Mouse (Mus musculus) CH12F3 (cell line): ENCODE data around the gene Necap2.

Source experiments
- in situ Hi-C: fragments of 300-500 bp; cut with MboI; formaldehyde crosslinking; loops from 2 replicates; pipeline ENCODE4 v1.14.3; 2020; ENCODE audit warnings: low sequenced_read_pairs

The Necap2 gene

DNA sequence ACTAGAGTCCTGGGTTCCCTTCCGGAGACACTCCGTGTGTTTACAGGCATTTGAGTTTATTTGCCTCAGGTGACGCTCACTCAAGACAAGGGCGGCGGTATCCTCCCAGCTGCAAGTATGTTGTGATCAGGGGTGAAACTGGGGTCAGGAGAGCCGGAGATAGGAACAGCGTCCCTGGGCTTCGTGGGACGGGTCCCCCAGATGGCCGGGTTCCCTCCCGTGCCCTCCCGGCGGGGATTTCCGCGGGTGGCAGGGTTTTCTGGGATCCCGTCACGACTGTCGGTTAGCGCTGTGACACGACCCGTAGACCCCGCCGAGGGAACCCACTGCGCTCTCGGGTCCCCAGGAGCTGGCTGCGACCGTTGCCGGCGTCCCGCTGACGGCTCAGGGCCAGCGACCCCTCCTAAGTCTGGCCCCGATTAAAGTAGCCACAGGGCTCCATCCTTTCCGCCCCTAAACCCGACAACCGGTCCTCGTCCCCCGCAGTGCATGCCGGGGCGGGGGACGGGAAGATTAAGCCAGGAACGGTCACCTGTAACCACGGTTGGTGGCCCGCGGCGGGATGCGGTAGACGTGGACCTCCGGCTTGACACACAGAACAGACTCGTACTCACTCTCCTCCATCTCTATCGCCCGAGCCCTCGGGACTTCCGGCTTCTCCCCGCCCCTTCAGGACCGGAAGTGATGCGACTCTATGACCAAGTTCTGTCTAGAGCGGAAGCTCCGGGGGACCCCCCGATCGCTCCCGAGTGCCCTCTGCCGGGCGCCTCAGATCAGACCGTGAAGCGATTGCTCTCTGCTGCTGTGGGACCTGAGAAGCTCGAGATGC is at the start of gene Necap2:
TSS of gene Necap2 (minus strand) at position 677 of the 829 bp plus-strand sequence.
- in situ Hi-C loops: no loop called here

GRCm38 (mm10) chr4:141123065-141123464 is 44.9 kb upstream of the Necap2 start:
- in situ Hi-C loops: no loop called here

GRCm38 (mm10) chr4:141122663-141123062 is 44.5 kb upstream of the Necap2 start:
- in situ Hi-C loops: no loop called here

DNA sequence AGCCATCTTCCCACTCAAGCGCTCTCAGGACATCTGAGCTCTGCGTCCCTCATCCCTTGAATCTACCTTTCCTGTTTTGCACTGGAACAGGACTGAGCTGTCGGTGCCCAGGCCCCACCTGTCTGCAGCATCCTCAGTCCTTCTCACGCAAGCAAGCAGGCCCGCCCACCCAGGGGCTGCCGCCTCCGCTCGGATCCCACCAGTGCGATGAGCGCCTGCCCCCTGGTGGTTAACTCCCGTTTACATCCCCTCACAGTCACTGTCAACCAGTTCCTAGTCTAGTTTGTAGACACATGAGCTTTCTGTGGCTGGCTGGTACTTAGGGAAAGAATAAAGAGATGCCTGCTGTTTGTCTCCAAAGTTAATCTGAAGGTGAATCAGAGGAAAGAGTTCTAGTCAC is 42.5 kb upstream of the Necap2 start:
- in situ Hi-C loops: no loop called here

DNA sequence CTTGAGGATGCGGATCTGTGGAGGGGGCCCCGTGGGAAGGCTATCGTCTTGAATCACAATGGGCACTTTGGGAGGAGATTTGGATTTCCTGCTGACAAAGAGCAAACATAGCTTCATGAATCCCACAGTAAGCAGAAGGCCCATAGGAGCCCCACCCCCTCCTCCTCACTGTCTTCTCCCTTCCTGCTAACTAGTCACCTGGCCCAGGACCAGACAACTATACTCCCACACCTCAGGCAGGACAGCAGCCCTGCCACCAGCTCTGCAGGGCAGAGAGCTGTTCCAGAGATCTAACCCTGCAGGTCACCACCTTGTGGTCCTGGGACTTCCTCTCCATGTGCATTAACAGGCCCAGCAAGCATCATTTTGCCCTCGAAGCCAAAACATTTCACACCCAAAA is 40.5 kb upstream of the Necap2 start:
- in situ Hi-C loops: no loop called here

DNA sequence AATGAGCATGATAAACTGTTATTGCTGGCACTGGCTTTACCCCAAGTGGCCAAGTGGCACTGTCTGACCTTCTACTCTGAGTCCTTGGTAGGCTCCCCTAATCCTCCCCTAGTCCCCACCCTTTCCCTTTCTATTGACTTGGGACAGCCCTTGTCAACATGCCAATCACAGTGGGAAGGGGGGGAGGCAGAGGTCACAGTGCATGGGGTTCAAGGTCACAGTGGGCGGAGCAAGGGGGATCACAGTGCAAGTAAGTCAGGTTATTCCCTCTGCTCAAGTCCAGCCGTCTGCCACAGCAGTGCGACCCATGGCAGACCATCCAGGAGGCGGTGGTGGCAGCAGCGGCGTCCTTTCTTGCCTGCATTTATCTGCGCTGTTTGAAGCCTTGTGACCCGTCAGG is 37.2 kb upstream of the Necap2 start:
- in situ Hi-C loops: no loop called here

GRCm38 (mm10) chr4:141114521-141114981 is 36.4 kb upstream of the Necap2 start:
- in situ Hi-C loops: no loop called here

DNA sequence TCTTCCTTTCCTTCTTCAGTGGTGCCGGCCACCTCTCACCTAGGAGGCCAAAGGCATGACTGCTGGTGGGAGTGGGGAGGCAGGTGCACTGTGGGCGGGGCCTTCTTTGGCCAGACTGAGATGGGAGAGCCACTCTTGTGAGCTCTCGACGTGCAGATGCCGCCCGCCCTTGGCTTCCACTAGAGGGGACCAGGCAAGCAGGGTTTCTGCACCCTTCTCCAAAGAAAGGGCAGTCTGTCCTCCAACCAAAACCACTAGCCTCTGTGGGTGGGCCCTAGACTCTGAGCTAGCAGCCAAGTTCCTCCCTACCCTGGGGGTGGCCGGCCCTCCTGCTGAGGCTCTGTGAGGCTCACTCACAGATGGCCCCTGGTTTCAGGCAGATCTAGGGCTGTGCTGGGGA is 35.7 kb upstream of the Necap2 start:
- in situ Hi-C loops: no loop called here

DNA sequence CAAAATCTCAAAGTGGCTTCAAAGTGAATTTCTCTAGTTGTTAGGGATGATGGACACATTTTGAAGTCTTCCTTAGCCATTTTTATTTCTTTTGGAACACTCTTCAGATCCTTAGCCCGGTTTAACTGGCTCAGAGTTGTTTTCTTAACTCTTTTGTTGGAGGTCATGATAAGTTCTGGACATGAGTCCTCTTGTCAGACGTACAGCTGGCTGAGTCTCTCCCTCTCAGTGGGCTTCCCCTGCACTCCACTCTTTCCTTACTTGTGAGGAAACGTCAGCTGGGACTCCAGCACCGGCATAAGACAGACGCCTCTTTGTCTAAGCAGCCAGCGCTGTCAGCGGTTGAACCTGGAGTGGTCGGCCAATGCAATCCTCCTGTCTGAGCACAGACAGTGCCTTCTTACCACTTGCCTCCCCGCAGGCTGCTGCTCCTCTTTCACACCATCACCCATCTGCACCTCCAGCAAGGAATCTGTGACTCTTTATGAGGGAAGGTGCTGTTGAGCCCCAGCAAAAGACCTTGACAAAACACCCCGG is 30.1 kb upstream of the Necap2 start:
- in situ Hi-C loops: no loop called here

DNA sequence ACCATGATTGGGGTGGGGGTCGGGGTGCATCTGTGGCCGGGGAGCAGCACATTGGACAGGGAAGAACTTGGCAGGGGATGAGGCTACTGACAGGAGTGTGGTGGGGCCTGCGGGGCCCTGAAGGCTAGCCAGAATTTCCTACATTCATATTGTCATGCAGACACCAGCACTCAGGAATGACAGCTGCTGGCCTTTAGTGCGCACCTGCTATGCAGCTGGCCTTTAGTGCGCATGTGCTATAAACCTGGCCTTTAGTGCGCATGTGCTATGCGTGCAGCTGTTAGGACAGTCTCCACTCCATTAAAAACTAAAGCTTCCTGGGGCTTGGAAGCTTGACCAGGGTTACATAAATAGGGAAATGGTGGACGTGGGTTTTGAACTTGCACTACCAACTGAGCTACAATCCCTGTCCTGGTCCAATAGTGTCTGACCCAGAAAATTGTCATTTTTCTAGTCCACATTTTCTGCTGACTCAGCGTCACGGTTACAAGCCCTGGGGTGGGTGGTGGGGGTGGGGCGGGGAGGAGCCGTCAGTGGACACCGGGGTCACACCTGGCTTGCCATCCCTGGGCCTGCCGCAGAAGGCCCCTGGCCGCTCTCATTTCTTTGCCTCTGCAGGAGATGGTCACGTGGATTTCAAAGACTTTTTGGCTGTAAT is 28.5 kb upstream of the Necap2 start:
- in situ Hi-C loops: no loop called here

- in situ Hi-C loops: no loop called here
These were observed 23.7 kb upstream of the Necap2 start for GRCm38 (mm10) chr4:141101855-141102254.

GRCm38 (mm10) chr4:141101291-141101690 is 23.1 kb upstream of the Necap2 start:
- in situ Hi-C loops: no loop called here

DNA sequence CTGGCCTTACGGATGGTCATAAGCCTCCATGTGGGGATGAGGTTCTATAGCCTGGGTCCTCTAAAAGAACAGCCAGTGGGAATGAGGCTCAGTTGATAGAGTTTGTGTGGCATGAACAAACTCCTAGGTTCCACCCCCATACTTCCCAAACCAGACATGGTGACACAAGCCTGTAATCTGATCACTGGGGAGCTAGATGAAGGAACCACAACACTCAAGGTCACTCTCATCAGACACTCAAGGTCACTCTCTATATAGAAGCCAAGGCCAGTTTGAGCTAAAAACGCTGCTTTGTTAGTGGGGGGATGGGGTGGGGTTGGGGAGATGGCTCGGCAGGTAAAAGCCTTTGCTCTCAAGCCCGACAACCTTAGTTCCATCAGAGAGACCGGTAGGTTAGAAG is 21.8 kb upstream of the Necap2 start:
- in situ Hi-C loops: no loop called here

- in situ Hi-C loops: no loop called here
These were observed 20.8 kb upstream of the Necap2 start for GRCm38 (mm10) chr4:141098935-141099334.

- in situ Hi-C loops: no loop called here
These were observed 18.6 kb upstream of the Necap2 start for GRCm38 (mm10) chr4:141096710-141097109.

DNA sequence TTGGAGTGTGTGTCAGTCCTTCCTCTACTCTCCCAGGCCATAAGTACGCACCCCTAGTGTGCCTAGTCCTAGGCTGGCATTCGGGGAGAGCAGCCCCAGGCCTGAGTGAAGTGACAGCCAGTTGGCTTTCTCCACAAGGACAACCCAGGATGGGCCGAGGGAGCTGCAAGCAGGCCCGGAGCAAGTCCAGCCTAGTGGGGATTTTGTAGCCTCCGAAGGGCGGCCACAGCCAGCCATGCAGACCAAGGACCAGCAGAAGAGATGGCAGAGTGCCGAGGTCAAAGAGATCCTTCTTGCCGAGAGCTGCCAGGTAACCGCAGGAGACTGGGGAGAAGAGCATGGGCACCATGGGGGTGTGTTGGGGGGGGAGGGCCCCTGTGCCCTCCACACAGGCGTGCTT is 16.9 kb upstream of the Necap2 start:
- in situ Hi-C loops: no loop called here

GRCm38 (mm10) chr4:141088714-141089113 is 10.6 kb upstream of the Necap2 start:
- in situ Hi-C loops: no loop called here

DNA sequence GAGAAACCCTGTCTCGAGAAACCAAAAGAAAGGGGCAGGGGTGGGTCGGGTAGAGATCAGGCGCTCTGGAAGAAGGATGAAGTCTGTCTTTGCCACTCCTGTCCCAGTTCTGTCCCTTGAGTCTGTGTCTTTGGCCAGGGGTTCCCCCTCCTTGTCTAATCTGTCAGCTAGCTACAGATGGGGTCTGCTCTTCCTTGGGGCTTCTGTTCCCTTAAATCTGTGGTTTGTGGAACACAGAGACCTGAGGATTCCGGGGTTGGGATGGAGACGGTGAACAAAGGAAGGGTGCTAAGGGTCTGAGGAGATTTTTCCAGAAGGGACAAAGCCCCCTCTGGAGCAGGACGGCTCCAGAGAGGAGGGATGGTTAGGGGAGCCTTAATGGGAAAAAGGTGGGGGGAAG is 9.9 kb upstream of the Necap2 start, which contains the start of gene Spata21:
TSS of gene Spata21 (plus strand) at position 301 of the 400 bp plus-strand sequence.
- in situ Hi-C loops: no loop called here

DNA sequence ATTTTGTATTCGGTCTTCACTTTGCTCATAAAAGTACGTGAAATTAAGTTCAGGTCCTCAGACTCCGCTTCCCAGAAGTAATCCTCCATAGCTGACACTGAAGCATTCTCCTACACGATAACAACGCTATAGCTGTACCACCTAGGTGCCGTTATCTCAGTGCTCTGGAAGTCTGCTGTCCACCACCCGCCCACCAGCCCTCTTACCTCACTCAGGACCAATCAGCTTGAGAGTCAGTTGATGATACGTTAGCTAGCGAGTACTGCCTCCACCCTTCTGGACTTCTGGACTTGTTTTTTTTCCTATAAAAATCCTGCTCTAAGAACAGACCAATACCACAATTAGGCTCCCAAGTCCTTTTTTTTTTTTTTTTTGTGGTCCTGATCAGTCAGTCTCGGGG is 8.7 kb upstream of the Necap2 start:
- in situ Hi-C loops: no loop called here

DNA sequence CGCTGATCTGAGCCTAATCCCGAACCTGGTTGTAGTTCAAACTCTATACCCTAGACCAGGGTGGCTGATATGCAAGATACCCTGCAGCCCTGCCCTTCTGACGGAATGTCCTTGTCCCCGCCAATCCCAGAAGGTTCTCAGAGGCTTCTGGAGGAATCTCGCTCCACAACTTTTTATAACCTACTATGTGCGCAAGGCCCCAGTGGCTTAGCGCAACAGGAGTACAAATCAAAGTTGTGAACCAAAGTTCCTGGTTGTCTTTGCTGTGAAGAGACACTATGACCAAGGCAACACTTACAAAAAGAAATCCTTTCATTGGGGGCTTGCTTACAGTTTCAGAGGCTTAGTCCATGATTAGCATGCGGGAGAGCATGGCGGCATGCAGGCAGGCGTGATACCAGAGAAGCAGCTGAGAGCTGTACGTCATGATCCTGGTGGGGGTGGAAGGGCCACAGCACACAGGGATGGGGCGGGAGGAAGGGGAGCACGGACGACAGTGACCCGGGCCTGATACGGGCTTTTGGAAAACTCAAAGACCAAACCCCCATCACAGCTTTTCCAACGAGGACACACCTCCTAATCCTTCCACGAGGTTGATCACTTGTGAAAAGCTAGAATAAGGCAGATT is 467 bp upstream of the Necap2 start:
- in situ Hi-C loops: no loop called here

DNA sequence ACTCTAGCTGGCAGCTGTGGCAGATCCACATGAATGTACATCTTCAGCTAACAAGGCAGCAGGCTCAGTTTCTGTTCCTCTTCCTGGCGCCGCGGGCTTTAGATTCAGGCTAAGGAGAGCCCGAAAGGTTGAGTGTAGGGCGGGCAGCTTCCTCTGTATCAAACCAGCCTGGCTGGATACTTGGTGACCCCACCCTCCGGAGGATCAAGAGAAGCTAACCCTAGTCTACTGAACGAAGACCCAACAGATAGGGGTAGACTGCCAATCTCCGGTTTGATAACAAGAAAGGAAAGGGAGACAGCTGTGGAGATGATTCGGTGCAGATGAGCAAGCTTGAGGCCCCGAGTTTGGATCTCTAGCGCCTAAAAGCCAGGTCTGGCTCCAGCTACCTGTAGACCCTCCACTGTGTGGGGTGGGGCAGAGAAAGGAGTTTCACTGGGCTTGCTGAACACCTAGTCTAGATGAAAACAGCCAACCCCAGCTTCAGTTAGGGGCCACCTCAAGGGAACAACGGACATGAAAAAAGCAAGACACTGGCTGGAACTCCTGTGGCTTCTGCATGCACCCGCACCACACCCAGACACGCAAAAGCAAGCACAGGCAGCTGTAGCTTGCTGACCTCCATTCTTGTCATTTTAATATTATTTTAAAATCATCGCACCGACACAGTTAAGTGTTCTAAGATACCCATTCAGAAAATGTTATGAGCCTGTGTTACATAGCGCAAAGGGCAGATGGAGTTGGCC is 1.2 kb downstream of the Necap2 start:
- in situ Hi-C loops: no loop called here
